Mouse (Mus musculus) frontal cortex, adult 2 months (tissue): Measurements from ENCODE around the gene Sdf2l1. TPM values are rescaled to one million over a fixed set of nuclear protein-coding genes. Genes with fewer than 3 reads are reported as not detected.
"Not testable (repeated sequence)": the region's sequence is repeated elsewhere in the genome, so short reads cannot be mapped to it uniquely, and the experiment has no call there.

Source experiments
- DNase-seq, 2 experiments: peaks; one replicate each; pipeline ENCODE4 v3.0.0; 2022; ENCODE audit warnings: low spot score in 1 of 2; ENCODE audit errors: extremely low spot score in 1 of 2
- polyA plus RNA-seq: library from polyadenylated mRNA; depleted of rRNA; stranded (reverse); fragments of >200 nt; gene quantifications from 2 replicates; pipeline ENCODE4 v1.2.3, GENCODE M21; 2012; rRNA removed

Gene Sdf2l1
- 17.8 and 22.2 TPM in 2 replicates for polyA plus RNA-seq

DNA sequence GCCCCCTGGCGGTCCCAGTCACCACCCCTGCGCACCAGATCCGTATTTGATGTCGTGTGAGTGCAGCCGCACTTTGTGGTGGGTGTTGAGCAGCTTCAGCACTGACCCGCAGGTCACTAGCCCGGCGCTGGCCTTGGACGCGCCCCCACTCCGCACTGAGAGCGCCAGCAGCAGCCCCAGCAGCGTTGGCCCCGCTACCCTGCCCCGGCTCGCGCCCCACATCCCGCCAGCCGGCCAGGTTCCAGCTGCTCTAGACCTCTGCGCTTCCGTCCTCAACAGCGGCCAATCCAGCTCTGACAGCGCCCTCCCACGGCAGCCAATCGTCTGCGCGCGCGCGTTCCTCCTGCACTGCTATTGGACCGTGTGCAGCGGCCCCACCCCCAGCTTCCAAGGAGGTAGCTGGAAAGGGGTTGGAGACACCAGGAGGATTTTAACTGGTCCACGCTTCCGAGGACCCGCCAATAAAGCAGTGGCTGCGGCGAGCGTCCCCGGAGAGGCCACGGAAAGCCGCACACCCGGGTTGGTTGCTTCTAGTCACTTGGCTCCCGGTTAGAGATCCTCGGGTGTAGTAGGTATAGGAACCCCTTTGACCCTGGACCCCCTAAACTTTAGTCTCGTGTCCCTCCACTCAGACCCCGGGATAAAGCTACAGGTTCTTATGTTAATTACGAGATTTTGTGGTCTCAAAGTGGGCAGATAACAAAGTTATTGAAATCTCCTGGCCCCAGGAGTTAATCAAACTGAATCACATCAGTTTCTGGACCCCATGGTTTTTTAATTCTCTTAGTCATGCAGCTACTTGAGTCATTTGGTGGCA, at the start of gene Sdf2l1:
Gene Sdf2l1 (minus strand): TSS at position 295 of the 817 bp plus-strand sequence.
- DNase-seq = peak; percentile 94 to 99

- no peak for DNase-seq
These were observed 49.2 kb upstream of the Sdf2l1 start for GRCm38 (mm10) chr16:17181382-17181781.

GRCm38 (mm10) chr16:17179706-17180105, 47.5 kb upstream of the Sdf2l1 start:
- DNase-seq = no peak

- DNase-seq = no peak
These were observed 45.5 kb upstream of the Sdf2l1 start for GRCm38 (mm10) chr16:17177623-17178170.

- no peak for DNase-seq
These were observed 43.6 kb upstream of the Sdf2l1 start for GRCm38 (mm10) chr16:17175765-17176164.

- DNase-seq = no peak
These were observed 35.9 kb upstream of the Sdf2l1 start for GRCm38 (mm10) chr16:17168049-17168448.

GRCm38 (mm10) chr16:17167179-17167578, 35.0 kb upstream of the Sdf2l1 start:
- no peak for DNase-seq

GRCm38 (mm10) chr16:17165478-17165877, 33.3 kb upstream of the Sdf2l1 start:
- DNase-seq = not testable (repeated sequence)

DNA sequence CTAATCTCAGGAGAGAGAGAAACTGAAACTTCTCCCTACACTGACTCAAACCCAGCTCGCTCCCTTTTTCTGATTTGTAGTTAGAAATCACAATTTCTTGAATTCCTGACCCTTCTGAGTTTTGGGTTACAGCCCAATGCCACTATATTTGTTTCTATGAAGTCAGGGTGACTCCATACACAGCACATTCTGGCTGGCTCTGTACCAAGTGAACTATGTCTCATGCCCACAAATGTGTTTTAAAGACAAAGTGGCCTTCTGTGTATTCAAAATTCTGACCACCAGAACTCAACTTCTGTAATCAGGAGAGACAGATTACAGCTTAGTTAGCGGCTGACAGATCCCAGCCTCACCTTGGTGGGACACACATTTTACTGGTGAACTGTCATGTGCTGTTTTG, 22.2 kb upstream of the Sdf2l1 start:
- no peak for DNase-seq

GRCm38 (mm10) chr16:17151874-17152273, 19.7 kb upstream of the Sdf2l1 start:
- no peak for DNase-seq

DNA sequence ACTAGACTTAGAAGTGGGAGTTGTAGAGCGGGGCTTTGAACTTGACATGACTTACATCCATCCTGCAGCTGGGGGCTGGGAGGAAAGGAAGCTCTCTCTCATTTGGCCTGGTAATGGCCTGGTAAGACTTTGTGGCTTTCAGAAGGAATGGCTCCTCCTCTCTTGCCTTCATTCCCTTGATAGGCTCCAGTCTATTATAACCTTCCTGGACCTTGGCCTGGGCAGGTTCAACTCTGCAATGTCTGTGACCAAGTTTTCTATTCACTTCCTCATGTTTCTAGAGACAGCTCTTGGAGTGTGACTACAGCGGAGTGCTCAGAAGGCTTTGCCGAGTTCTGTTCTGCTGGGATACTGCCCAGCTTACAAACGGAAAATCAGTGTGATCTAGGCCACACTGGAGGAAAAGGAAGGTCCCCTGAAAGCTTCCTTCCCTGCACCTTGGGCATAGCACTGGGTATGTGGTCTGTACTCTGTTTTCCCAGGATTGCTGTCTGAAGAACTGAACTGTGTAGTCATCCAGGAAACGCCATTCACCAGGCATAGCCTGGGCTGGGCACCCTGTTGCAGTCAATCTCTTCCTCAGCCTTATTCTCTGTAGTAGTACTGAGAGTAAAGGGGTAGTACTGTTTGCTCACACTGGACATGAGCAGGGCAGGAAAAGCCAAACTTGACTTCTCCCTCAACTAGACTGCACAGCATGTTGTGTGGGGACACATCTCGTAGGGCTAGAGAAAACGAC, 18.5 kb upstream of the Sdf2l1 start:
- DNase-seq = no peak

- no peak for DNase-seq
These were observed 15.9 kb upstream of the Sdf2l1 start for GRCm38 (mm10) chr16:17148084-17148483.

DNA sequence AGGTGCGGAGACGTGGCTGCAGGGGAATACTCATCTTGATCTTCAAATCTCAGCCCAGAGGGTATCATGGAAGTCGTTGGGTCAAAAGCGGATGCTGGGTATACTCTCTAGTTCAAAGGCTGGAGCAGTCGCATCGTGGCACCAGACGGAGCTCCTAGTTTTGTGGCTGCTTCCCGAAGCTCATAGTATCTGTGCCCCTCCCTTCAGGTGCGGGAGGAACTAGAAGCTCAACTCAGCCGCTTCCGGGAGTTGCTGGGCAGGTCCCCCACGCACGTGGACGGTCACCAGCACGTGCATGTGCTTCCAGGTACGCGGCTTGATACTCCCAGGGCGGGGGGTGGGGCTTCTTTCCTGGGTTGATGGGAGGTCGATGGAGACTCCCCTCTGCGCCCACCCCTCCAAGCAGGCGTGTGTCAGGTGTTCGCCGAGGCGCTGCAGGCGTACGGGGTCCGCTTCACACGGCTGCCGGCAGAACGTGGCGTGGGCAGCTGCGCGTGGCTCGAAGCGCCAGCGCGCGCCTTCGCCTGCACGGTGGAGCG, 15.3 kb upstream of the Sdf2l1 start:
- peak in 1 of 2 experiments; percentile 41 for DNase-seq

DNA sequence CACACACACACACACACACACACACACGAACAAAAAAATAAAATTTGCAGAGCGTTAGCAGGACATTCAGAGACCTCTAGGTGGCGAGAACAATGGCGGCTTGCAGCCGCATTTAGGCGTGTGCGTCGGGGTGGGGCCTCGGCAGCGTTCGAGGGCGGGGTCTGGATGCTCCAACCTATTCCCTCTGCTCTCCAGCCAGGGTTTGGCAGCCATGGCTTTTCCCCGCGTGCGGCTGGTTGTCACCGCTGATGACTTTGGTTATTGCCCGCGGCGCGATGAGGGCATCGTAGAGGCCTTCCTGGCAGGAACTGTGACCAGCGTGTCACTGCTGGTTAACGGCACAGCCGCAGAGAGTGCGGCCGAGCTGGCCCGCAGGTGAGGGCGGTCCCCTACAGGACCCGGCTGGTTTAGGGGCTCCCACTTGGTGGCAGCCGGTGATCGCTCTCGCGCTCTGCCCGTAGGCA, 14.6 kb upstream of the Sdf2l1 start, which contains the start of gene Ccdc116:
Gene Ccdc116 (minus strand): TSS at position 458 of the 464 bp plus-strand sequence.
- DNase-seq = peak; percentile 51 to 85

DNA sequence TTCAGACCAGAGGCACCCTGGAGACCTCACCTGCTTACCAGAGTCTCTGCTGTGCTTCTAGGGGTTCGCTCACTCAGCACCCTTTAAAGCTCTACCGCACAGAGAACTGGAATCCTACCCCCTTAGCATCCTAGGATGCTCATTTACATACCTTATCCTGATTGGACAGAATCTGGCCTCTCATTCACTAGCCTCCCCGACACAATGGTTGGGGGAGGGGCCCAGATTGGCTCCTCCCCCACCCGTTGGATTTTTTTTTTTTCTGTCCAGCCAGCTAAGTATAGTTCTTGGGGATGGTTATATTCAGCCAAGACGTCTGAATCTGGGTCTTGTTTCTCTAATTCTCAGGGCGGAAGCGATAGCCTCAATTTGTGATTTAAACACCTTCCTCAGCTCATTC, 12.2 kb upstream of the Sdf2l1 start, which contains the start of gene Ydjc:
Gene Ydjc (plus strand): TSS at position 283 of the 400 bp plus-strand sequence.
- no peak for DNase-seq

DNA sequence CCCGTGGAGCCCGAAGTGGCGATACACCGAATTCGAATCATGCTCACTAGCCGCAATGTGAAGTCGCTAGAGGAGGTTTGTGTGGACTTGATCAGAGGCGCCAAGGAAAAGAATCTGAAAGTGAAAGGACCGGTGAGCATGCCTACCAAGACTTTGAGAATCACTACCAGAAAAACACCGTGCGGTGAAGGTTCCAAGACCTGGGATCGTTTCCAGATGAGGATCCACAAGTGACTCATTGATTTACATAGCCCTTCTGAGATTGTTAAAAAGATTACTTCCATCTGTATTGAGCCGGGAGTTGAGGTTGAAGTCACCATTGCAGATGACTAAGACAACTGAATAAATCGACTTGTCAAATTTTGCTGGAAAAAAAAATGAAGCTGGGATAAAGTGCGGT, 5.2 kb upstream of the Sdf2l1 start:
- no peak for DNase-seq

- no peak for DNase-seq
These were observed 670 bp upstream of the Sdf2l1 start for GRCm38 (mm10) chr16:17132906-17133200.

GRCm38 (mm10) chr16:17131191-17132088, 743 bp downstream of the Sdf2l1 start:
- no peak for DNase-seq

DNA sequence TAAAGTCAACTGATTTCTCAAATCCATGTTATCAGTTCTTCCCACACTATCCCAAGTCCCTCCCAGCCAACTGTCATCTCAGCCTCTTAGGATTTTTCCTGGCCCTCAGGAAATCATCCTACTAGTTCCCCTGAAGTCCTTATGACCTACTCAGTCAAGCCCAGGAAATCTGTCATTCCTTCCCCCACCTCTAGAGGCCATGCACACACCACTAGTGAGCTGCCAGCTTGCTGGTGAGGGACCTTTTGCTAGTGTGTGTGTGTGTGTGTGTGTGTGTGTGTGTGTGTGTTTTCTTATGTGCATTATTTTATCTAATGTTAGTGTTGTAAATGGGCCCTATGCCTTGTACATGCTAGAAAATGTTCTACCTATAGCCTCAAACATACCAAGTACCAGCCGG, 4.9 kb downstream of the Sdf2l1 start:
- peak in 1 of 2 experiments; percentile 68 for DNase-seq
